Mouse (Mus musculus) spleen, adult 2 months (tissue): ENCODE data around the gene Dpysl5. TPM values are rescaled to one million over a fixed set of nuclear protein-coding genes. Genes with fewer than 3 reads are reported as not detected.
"Not testable (repeated sequence)": the region's sequence is repeated elsewhere in the genome, so short reads cannot be mapped to it uniquely, and the experiment has no call there.

ENCODE experiments used
- DNase-seq, 2 experiments: peaks; one replicate each; pipeline versions ENCODE4 v3.0.0 to v3.0.0-alpha.2; 2012 to 2021; ENCODE audit warnings: low spot score in 2 of 2, low read depth in 1 of 2
- H3K27ac ChIP-seq: fragments of 200-500 bp; 2 replicates; pipeline ENCODE4 v1.5.1; 2012; ENCODE audit warnings: low read length, inconsistent platforms; ENCODE audit not compliant: insufficient read depth
- H3K27me3 ChIP-seq: fragments of 200-500 bp; 2 replicates; pipeline ENCODE4 v1.6.1; 2012; ENCODE audit warnings: mild to moderate bottlenecking, moderate library complexity, low read length, inconsistent platforms; ENCODE audit not compliant: control insufficient read depth, insufficient read depth
- H3K36me3 ChIP-seq: fragments of 200-500 bp; 2 replicates; pipeline ENCODE4 v1.6.1; 2012; ENCODE audit warnings: mild to moderate bottlenecking, low read length, inconsistent platforms; ENCODE audit not compliant: control insufficient read depth, insufficient read depth
- H3K4me1 ChIP-seq: fragments of 200-500 bp; 2 replicates; pipeline ENCODE4 v1.6.1; 2011; ENCODE audit warnings: inconsistent platforms; ENCODE audit not compliant: control insufficient read depth, insufficient read depth, insufficient read length
- H3K4me3 ChIP-seq: fragments of 200-500 bp; 2 replicates; pipeline ENCODE4 v1.5.1; 2011; ENCODE audit warnings: mild to moderate bottlenecking, inconsistent platforms; ENCODE audit not compliant: insufficient read depth, insufficient read length; ENCODE audit errors: extremely low read depth
- CTCF ChIP-seq: fragments of 200-500 bp; IDR thresholded peaks from 2 replicates; pipeline ENCODE4 v1.5.1; 2011; ENCODE audit warnings: mild to moderate bottlenecking, inconsistent platforms; ENCODE audit not compliant: insufficient read depth, insufficient read length, insufficient replicate concordance; ENCODE audit errors: extremely low read depth
- POLR2A ChIP-seq: fragments of 200-500 bp; IDR thresholded peaks from 2 replicates; pipeline ENCODE4 v1.6.1; 2011; ENCODE audit warnings: low read depth, low read length, inconsistent platforms
- WGBS: fragments of 180-500 bp; shearing (Covaris S2); methylation state at CpG from one replicate; pipeline ENCODE4 v1.1.7; 2018; 5-methylcytosine and 5-hydroxymethylcytosine counted together
- polyA plus RNA-seq: library from polyadenylated mRNA; depleted of rRNA; stranded (reverse); fragments of >200 nt; gene quantifications from 2 replicates; pipeline ENCODE4 v1.2.3, GENCODE M21; 2012

The Dpysl5 gene
- polyA plus RNA-seq, 1 experiment = 0.06 TPM

- Histone ChIP-seq H3K27ac (no peak overlapping the region), H3K36me3 (peaks cover 21% of the 10 kb centered on the region), H3K4me1 (peaks cover 6% of the 10 kb centered on the region; the same call in 1 of the 2 replicates), H3K4me3 (no peak overlapping the region; the same call in 1 of the 2 replicates), H3K27me3 (no peaks in the 10 kb centered on the region)
- TF ChIP-seq POLR2A = no peak
- TF ChIP-seq CTCF = no peak
- 94% methylated on average over 9 of the region's 9 CpGs for WGBS
- DNase-seq = no peak
Measured at GRCm38 (mm10) chr5:30668637-30669495, 42.5 kb upstream of the Dpysl5 start.

GRCm38 (mm10) chr5:30669496-30669830 lies 41.9 kb upstream of the Dpysl5 start:
- WGBS = 89% methylated on average over 3 of the region's 3 CpGs
- H3K27ac ChIP-seq = no peak overlapping the region
- peaks cover 26% of the 10 kb centered on the region for H3K36me3 ChIP-seq
- H3K4me3 ChIP-seq = no peak overlapping the region
- peaks cover 6% of the 10 kb centered on the region; the same call in 1 of the 2 replicates for H3K4me1 ChIP-seq
- TF ChIP-seq POLR2A (no peak), CTCF (no peak)
- no peaks in the 10 kb centered on the region for H3K27me3 ChIP-seq
- DNase-seq = no peak

GRCm38 (mm10) chr5:30670091-30670490 lies 41.3 kb upstream of the Dpysl5 start:
- H3K27me3 ChIP-seq = no peaks in the 10 kb centered on the region
- no peak overlapping the region for H3K27ac ChIP-seq
- H3K36me3 ChIP-seq = peaks cover 30% of the 10 kb centered on the region
- H3K4me3 ChIP-seq = no peak overlapping the region
- DNase-seq = no peak
- TF ChIP-seq POLR2A (no peak), CTCF (no peak)
- WGBS = 89% methylated on average over 7 of the region's 7 CpGs
- peaks cover 6% of the 10 kb centered on the region; the same call in 1 of the 2 replicates for H3K4me1 ChIP-seq

GRCm38 (mm10) chr5:30674001-30674400 lies 37.4 kb upstream of the Dpysl5 start:
- Histone ChIP-seq H3K27ac (no peak overlapping the region), H3K4me3 (no peak overlapping the region), H3K36me3 (peaks cover 33% of the 10 kb centered on the region), H3K27me3 (no peaks in the 10 kb centered on the region), H3K4me1 (no peaks in the 10 kb centered on the region)
- TF ChIP-seq CTCF (no peak), POLR2A (no peak)
- WGBS = 92% methylated on average over 7 of the region's 7 CpGs
- DNase-seq = no peak

GRCm38 (mm10) chr5:30676800-30677199 lies 34.6 kb upstream of the Dpysl5 start:
- Histone ChIP-seq H3K4me1 (no peaks in the 10 kb centered on the region), H3K27ac (no peak overlapping the region), H3K36me3 (peaks cover 27% of the 10 kb centered on the region), H3K27me3 (no peaks in the 10 kb centered on the region), H3K4me3 (no peak overlapping the region)
- DNase-seq = no peak
- WGBS = 95% methylated on average over 7 of the region's 7 CpGs
- TF ChIP-seq CTCF (no peak), POLR2A (no peak)

- H3K27ac ChIP-seq, H3K4me1 ChIP-seq: not testable (repeated sequence)
- peaks cover 21% of the 10 kb centered on the region for H3K36me3 ChIP-seq
Measured at GRCm38 (mm10) chr5:30678069-30678468, 33.3 kb upstream of the Dpysl5 start.

GRCm38 (mm10) chr5:30678722-30679296 lies 32.6 kb upstream of the Dpysl5 start:
- Histone ChIP-seq H3K27ac (no peak overlapping the region), H3K36me3 (peaks cover 14% of the 10 kb centered on the region), H3K27me3 (no peaks in the 10 kb centered on the region), H3K4me3 (no peak overlapping the region), H3K4me1 (no peaks in the 10 kb centered on the region)
- DNase-seq = no peak
- WGBS = 95% methylated on average over 4 of the region's 4 CpGs
- TF ChIP-seq CTCF = no peak
- TF ChIP-seq POLR2A = no peak

More at GRCm38 (mm10) chr5:30678069-30678468, 33.3 kb upstream of the Dpysl5 start:
- H3K27me3 ChIP-seq, H3K4me3 ChIP-seq, DNase-seq: not testable (repeated sequence)
- WGBS = 91% methylated on average over 3 of the region's 3 CpGs
